Mouse (Mus musculus) forebrain, embryonic 10.5 days (tissue): Measurements from ENCODE around the gene Cks1b. TPM values are rescaled to one million over a fixed set of nuclear protein-coding genes. Genes with fewer than 3 reads are reported as not detected.

ENCODE experiments used
- polyA plus RNA-seq: library from polyadenylated mRNA; unstranded; fragments of >200 nt; fragmentation: Nextera tagmentation; extraction: Ambion mirVana; gene quantifications from 2 replicates; pipeline ENCODE4 v1.2.1, GENCODE M21; 2016

Cks1b gene
- polyA plus RNA-seq, 1 experiment from 2014 or later: 681 TPM

Other genes with a start within 250 kb of the Cks1b start
- 100 and 103 TPM in 2 replicates for gene Scamp3, start 240.9 kb downstream of the Cks1b start, polyA plus RNA-seq
- 25.1 and 25.6 TPM in 2 replicates for gene Fam189b, start 235.2 kb downstream of the Cks1b start, polyA plus RNA-seq
- gene Gba, start 215.5 kb downstream of the Cks1b start, polyA plus RNA-seq: 34.2 and 34.7 TPM in 2 replicates
- gene Thbs3, start 203.2 kb downstream of the Cks1b start, polyA plus RNA-seq: 65.8 and 78.2 TPM in 2 replicates
- 227 and 242 TPM in 2 replicates for gene Mtx1, start 191.3 kb downstream of the Cks1b start, polyA plus RNA-seq
- gene Muc1, start 189.3 kb downstream of the Cks1b start, polyA plus RNA-seq: 1.7 and 1.8 TPM in 2 replicates
- 260 and 275 TPM in 2 replicates for gene Krtcap2, start 172.4 kb downstream of the Cks1b start, polyA plus RNA-seq
- 4.4 and 5.4 TPM in 2 replicates for gene Trim46, start 172.1 kb downstream of the Cks1b start, polyA plus RNA-seq
- gene Dpm3, start 159.0 kb downstream of the Cks1b start, polyA plus RNA-seq: 76.7 and 78.6 TPM in 2 replicates
- gene Slc50a1, start 147.8 kb downstream of the Cks1b start, polyA plus RNA-seq: 25.1 and 26.0 TPM in 2 replicates
- gene Efna1, start 137.2 kb downstream of the Cks1b start, polyA plus RNA-seq: 12.9 and 13.2 TPM in 2 replicates
- gene Efna3, start 95.4 kb downstream of the Cks1b start, polyA plus RNA-seq: 3.0 and 4.0 TPM in 2 replicates
- gene Efna4, start 80.4 kb downstream of the Cks1b start, polyA plus RNA-seq: 27.6 and 28.7 TPM in 2 replicates
- 32.1 and 39.5 TPM in 2 replicates for gene Adam15, start 68.4 kb downstream of the Cks1b start, polyA plus RNA-seq
- 0.06 and 0.16 TPM in 2 replicates for gene Dcst2, start 56.4 kb downstream of the Cks1b start, polyA plus RNA-seq
- 0.23 TPM in 1 of 2 replicates, not detected in the other for gene Dcst1, start 53.1 kb downstream of the Cks1b start, polyA plus RNA-seq
- 0.65 and 0.69 TPM in 2 replicates for gene Zbtb7b, start 23.6 kb downstream of the Cks1b start, polyA plus RNA-seq
- 0.15 and 0.23 TPM in 2 replicates for gene Lenep, start 15.6 kb downstream of the Cks1b start, polyA plus RNA-seq
- gene Flad1, start 6.5 kb downstream of the Cks1b start, polyA plus RNA-seq: 27.0 and 29.8 TPM in 2 replicates
- 49.4 and 53.2 TPM in 2 replicates for gene Shc1, start 60 bp upstream of the Cks1b start, polyA plus RNA-seq
- gene Pygo2, start 11.8 kb upstream of the Cks1b start, polyA plus RNA-seq: 34.9 and 40.9 TPM in 2 replicates
- gene Pbxip1, start 18.3 kb upstream of the Cks1b start, polyA plus RNA-seq: 16.4 and 16.6 TPM in 2 replicates
- 72.0 and 75.3 TPM in 2 replicates for gene Pmvk, start 36.2 kb upstream of the Cks1b start, polyA plus RNA-seq
- 0.81 and 0.92 TPM in 2 replicates for gene Kcnn3, start 101.8 kb upstream of the Cks1b start, polyA plus RNA-seq